Mouse (Mus musculus) 3T3-L1 (cell line): ENCODE measurements around the gene St6gal1.

ENCODE experiments used
- DNase-seq: peaks from one replicate; pipeline ENCODE4 v3.0.0-alpha.2; 2015; ENCODE audit warnings: low read depth, low spot score

The St6gal1 gene

DNA sequence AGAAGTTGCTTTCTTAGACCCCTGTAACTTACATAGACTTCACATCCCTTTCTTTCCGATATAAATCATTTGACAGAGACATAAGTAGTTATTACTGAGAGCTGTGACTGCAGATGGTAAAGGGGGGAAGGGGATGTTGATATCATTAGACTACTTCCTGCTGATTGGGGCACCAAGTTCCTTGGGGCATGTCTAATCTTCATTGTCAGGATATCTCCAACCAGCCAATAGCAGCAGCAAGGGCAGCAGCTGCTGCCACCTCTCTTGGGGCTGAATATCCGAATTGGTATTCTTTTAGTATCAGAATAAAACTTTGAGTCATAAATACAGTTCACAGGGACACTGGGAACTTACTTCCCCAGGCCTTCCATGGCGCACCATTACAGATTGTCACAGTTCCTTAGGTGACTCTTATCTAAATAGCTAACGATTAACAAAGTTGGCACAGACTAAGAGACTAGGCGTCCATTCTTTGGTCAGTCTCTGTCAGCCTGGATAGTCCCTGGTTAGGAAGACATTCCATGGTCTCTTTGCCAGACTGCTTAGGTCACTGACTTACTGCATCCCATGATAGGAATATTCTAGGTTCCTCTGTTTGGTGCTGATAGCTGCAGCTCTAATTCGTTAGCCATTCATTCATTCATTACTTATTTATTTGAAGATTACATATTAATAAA is 109.5 kb downstream of the St6gal1 start:
- DNase-seq: no peak

DNA sequence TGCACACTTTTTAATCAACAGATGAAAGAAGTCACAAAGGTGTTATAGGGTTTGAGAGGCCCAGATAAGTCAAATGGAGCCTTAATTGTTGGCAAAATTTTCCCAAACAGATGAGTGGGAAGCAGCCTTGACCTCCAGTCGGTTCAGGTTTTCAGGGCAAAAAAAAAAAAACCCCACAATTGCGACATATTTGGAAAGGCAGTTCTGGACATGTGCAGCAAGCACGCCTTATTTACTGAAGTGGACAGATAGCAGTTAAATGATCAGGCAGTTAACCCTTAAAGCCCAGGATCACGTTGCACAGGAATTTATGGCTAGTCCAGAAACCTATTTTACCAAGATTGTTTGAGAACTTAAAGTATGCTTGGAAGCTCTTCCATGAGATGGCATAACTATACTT is 112.8 kb downstream of the St6gal1 start:
- no peak for DNase-seq

DNA sequence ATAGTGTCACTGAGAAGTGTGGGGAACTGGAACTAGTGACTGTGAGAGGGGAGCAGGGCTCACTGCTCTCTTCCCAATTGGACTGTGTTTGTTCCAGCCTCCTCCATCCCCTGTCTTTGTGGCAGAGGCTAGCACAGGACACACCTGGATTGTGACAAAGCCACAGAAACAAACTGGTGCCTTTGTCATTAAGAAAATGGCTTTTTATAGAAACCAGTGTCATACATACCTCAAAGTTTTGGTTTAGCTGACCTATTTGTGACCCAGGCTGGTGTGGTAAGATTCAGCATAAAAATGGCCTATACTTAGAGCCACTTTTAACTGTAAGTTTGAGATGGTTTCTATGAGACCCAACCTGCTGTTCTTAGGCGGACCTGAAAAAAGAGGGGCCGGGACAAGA is 116.7 kb downstream of the St6gal1 start:
- DNase-seq: no peak

DNA sequence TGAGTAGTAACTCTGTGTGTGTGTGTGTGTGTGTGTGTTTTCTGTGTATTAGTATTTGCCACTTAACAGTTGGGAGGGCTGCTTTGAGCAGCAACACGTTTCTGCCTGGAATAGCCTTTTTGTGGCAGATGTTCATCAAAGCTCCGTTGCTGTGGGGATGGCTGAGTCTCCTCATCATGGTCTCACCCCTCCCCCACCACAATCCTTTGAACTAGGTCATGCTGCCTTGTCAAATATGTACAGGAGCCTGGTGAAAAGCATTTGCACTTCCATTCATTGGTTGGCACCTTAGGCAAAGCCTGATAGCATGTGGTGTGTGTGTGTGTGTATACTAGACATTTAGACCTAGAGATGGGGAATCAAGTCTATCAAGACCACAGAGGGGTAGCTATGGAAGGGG is 126.3 kb downstream of the St6gal1 start:
- DNase-seq: no peak

DNA sequence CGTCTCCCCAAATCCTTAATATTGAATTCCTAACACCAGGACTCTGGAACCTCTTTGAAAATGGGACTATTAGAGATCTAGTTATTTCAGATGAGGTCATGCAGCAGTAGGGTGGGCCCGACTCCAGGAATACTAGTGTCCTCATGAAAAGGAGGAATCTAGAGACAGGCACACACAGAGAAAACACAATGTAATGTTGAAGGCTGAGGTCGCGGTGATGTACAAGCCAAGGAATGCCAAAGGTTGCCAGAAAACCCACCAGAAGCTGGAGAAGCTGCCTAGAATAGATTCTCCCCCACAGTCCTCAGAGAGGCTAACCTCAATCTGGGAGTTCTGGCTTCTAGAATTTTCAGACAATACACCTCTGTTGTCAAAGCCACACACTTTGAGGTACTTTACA is 136.5 kb downstream of the St6gal1 start:
- peak; percentile 63 for DNase-seq

DNA sequence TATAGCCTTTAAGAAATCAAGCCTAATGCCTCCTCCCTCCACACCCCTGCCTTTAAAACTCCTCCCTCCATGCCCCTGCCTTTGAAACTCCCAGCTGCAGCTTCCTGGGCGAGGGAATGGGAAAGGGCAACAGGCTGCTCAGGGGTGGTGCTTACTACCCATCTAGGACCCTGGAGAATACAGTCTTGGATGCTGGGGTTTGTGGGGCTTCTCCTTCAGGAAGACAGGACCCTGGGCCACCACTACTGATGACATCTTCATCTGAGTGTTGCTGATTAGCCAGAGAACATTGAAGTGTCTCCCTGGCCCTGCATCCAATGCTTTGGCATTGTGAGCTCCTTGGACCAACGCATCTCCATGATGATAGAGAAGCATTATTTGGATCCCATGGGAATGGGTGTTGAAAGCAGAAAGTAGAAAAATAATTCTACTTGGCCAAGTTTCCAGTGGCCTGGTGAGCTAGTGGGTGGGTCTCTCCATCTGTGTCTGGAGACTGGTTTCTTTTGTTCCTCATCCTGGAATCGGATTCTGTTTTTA is 137.0 kb downstream of the St6gal1 start:
- DNase-seq: no peak

DNA sequence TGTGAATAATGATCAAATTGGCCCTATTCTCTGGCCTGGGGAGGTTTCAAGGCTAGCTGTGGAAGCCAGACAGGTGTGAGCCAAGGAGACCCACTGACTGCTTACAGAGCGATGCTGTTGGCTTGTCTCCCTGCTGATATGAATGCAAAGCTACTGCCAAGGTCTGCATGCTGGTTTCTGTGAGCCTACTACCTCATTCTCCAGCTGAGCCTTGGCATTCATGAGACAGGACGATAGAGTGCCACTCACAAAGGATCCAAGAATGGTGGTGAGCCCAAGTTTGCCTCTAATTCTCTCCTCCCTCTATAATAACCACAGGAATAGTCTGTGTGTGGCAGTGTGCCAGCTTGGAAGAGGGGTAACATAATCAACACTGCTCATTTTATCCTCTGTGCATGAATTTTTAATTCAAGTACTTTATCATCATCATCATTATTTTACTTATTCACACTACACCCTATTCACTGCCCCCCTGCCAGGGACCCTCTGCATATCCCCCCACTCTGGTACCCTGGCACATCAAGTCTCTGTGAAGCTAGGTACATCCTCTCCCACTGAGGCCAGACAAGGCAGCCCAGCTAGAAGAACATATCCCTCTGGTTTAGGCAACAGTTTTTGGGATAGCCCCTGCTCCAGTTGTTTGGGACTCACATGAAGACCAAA is 139.9 kb downstream of the St6gal1 start:
- no peak for DNase-seq

DNA sequence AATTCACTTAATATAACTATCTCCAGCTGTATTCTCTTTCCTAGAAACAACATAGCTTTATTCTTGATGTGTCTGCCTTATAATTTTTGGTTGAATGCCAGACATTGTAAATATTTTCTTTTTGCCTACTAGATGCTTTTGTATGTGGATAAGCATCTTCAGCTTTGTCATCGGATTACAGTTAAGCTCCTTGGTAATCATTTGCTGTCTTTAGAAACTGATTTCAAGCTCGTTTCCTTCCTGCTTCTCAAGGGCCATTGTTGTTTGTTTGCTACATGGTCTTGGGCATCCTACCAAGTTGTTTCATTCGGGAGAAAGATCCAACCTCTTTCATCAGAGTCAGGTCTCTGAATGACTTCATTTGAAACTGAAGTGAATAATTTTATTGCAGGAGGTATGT is 144.6 kb downstream of the St6gal1 start:
- DNase-seq: no peak

DNA sequence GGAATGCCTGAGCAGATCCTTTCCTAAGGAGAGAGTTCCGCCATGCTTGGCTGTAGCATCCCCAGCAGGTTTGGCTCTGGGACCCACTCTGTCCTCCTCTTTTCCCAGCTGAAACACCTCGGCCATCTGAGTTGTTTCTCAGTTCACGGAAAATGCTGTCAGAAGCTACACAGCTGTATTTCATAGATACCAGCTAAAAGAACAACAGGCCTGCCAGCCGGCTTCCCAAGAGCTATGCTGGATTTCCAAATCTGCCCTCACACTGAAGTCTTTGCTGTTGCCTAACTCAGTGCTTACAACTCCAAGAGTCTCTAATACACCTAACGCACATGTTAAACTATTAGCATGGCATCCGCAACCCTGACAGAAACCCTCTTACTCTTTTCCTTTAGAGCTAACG is 146.2 kb downstream of the St6gal1 start:
- no peak for DNase-seq

DNA sequence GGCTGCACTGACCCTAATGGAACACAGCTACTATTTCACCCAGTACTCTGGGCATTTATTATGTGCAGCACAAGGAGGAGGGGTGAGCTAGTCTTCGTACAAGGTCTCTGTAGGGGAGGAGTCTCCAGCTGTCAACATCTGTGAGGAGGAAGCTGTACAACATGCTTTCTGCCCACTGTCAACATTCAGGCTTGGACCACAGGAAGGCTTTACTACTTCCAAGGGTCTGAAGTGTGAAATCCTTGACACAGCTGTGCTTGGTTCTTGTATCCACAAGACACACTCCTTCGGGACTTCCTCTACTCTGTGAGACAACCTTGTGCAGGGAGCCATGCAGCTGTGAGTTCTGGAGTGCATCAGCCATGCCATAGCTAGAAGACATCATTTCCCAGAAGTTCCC is 147.8 kb downstream of the St6gal1 start:
- DNase-seq: no peak

DNA sequence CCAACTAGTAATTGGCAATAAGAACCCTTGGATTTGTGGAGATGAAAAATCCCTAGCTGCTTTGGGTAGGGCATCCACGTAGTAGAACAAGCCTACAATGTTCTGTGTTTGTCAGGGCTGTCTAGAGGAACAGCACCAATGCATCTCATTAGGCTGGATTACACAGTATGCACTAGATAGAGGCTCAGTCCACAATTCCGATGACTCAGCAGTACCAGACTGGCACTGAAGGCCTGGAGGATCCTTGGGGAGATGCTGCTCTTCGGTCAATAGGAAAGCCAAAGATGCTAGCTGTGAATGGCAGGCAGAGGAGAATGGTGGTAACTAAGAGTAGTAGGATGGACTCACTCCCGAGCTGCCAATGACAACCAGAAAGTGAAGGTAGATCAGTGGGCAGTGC is 149.5 kb downstream of the St6gal1 start:
- DNase-seq: no peak

DNA sequence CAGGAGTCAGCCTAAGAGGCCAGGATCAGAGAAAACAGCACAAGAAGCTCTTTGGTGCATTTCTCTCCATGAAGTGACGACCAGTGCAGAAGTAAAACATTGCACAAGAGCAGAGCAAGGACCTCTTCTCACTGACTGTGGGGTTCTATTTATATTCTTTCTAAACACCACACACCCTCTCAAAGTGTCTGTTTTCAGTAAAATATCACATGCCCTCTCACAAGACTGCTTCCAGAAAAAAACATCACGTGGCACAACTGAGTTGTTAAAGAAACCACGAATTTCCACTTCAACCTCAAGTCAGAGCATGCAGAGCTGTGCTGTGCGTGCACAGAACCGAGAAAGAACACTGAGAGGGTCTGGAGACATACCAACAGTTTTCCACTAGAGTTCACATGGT is 150.4 kb downstream of the St6gal1 start:
- DNase-seq: no peak

DNA sequence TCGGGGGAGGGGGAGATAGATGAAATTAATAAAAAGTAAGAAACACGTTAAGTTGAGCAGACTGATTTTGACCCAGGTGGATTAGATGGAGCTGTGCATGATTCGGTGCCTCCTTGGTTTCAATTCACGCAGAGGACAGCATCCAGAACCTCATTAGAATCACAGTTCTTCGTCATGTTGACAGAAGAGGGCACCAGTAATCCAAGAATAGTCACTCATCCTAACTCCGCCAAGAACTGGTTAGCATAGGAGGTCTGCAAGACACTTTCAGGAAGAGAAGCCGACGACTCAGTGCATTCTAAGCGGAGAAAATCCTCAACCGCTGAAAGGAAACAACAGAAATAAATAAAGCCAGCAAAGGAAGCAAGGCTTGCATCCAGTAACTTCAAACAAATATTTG is 151.6 kb downstream of the St6gal1 start:
- peak; percentile 40 for DNase-seq

DNA sequence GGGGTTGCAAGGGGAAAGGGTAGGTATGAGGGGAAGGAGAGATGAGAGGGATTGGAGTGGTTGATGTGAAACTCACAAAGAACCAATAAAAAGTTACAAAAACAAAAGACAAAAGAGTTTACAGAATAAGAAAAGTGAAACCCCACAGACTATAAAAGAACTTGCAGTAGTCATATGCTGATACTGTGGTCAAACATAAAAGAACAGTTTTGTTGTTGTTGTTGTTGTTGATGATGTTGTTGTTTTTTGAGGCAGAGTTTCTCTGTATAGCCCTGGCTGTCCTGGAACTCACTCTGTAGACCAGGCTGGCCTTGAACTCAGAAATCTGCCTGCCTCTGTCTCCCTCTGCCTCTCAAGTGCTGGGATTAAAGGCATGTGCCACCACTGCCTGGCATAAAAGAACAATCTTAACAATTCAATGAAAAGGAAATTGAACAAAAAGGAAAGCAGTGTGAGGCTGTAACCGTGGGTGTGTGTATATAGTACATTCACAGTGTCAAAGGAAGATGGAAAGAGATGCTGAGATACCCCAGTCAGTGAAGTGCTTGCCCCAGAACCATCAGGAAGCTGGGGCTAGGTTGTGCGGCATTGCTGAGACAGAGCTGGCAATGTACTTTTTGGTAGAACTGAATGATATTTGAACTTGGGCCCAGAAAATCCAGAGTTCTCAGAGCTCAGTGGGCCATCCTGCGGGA is 155.1 kb downstream of the St6gal1 start:
- DNase-seq: no peak

DNA sequence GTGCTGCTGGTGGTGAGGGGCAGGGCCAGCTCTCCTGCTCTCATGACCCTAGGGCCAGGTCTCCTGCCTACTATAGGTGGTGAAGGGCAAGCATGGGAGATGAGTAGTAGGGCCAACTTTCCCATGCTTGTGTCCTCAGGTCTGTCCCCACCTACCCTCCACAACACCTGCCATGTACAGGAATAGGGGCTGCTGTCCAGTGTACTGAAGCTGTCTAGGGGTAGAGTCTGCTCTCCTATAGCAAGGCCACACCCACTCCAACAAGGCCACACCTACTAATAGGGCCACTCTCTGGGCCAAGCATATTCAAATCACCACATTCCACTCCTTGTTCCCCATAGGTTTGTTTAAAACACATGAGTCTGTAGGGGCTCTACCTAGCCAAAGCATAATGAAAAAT is 159.8 kb downstream of the St6gal1 start:
- no peak for DNase-seq

DNA sequence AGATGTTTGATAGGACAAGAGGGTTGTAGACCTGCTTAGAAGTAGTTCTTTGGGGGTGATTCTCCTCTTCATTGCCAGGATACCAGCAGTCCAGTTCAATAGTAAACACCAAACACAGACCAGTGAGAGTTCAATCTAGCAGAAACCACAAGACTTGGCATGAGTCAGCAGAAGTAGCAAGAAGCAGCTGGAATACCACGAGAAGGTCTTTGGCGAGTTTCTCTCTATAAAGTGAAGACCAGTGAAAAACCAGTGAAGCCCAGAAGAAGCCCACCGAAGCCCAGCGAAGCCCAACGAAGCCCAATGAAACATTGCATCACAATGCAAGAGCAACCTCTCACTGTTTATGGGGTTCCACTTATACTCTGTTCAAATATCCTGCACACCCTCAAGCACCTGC is 173.4 kb downstream of the St6gal1 start:
- peak; percentile 70 for DNase-seq

DNA sequence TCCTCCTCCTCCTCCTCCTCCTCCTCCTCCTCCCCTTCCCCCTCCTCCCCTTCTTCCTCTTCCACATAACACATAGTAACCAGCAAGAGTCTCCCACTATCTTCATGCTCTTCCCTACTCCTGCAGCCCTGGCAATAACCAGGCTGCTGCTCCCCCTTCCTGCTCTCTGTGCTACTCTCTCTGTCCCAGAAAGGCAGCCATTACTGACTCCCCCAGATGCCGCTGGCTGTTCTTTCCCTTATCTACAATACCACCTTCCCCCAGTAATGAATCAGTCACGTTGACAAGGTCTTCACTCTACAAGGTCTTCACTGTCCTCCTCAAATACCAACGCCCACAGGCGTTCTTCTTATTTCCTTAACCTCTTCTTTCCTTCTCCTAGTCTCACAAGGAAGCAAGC is 176.9 kb downstream of the St6gal1 start:
- DNase-seq: no peak

DNA sequence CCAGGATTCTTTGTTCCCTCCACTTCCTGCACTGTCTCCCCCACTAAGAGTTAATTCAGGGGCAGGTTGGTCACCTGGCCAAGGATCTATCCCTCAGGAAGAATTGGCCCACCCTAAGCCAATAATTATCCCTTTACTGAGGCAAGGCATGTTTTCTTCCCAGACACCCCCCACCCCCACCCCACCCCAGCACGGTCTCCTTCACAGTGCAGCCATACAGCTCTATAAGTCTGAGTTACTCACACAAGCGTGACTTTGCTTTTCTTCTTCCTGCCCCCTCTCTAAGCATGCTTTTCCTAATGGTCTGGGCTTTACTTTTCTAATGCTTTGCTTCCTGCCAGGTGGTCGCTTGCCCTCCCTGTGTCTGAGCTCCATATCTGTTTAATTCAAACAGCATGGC is 177.4 kb downstream of the St6gal1 start:
- no peak for DNase-seq

DNA sequence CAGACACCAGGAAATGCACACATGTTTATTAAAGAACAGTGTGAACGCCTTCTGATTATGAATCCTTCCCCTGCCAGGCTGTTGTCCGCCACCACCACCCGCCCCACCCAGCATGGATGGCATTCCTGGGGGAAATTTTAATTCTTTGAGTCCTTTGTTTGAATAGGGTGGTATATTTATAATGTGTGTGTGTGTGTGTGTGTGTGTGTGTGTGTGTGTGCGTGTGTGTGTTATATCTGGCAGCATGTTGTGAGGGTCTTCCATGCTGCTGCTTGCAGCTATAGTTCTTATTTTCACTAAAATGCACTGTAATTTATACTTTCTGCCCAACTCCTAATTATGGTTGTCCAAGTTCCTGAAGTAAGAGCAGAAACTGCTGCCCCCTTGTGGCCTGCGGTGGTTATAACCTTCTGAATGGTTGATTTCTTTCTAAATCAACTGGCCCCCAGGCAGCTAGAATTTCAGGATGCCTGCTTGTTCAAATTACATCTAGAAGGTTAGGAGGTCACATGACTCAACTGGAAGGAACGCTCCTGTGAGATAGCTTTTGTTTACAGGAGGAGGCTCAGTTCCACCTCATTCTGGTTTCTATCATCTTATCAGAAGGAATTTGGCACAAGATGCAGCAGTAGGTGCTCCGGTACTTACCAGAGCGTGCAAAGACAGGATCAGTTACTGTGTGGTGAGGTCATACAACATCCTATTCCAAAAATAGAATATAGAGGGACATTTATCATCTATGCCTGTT is 178.6 kb downstream of the St6gal1 start:
- DNase-seq: peak; percentile 98
